Mouse (Mus musculus): Measurements from ENCODE around the gene Adgrl2.

The Adgrl2 gene

DNA sequence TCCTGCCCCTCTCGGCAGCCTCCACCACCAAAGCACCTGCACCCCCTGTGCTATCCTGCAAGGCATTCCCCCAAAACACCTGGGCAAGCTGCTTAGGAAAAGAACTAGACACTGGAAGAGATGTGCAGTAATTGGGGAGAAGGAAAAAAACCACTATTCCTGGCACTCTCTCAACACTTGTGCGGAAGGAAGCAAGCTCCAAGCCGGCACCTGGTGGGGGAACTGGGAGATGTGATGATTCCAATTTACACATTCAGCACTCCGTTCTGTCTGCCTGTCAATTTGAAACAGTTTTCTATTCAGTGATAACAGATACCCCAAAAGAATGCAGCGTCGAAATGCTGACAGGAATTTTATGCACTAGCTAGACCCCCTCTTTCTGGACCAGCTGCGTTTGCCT is 50.9 kb downstream of the Adgrl2 start:
- ChIA-PET POLR2A (interaction anchor here in 1 of 4 experiments (0.7 kb wide), 1 partner anchor 25 kb away, joined by 3 read pairs; no protein-coding TSS in a partner anchor), CTCF (no interaction called here)

DNA sequence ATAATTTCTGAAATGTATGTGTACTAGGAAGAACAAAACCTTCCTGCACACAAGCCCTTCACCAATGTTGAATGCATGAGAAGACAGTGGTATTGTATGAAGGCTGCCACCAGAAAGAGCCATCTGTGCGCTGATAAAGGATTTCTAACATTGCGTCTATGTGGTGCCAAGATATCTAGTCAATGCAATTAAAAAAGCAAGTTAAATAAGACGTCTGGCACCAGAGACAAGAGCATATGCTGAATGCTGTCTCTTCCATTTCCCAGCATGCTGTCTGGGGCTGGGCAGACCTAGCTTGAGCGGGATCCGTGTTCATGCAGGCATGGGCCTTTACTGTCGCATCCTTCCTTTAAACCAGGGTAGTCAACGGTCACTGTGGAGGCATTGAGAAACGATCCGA is 55.3 kb downstream of the Adgrl2 start:
- CTCF ChIA-PET, result no interaction called here
- POLR2A ChIA-PET, result no interaction called here

DNA sequence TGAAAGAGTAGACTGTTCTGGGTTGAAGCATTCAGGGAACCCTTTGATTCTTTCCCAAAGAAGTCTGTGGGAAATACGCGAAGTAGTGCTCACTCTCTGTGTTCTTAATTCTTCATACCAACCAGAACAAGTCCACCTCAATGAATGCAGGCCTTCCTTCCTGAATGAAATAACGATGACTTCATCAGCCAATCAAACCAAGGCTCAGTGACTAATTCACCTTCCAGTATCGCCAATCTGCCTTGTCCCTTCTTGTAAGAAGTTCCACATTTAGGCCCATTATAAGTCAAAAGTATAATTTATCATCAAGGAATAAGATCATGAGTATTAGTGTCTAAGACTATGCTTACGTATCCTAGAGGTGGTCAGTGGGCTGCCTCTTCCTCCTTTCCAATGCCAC is 56.1 kb downstream of the Adgrl2 start:
- CTCF ChIA-PET, result no interaction called here
- POLR2A ChIA-PET, result no interaction called here

DNA sequence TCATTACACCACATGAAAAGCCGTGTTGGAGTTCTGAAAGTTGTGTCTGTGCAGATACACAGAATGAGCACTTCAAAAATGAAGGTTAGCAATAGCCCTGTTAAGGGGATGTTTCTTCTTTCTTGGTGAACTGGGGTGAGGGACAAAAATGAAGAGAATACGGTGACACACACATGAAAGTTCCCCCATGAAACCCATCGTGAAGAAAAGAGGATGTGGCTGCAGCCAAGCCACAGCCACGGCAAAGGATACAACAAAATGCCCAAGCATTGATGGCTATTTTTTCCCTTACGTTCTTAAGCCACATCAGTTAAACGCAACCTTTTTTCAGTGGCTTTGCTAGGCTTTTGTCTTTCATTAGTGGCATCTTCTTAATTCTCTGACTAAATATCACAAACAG is 57.2 kb downstream of the Adgrl2 start:
- ChIA-PET CTCF (no interaction called here), POLR2A (no interaction called here)

DNA sequence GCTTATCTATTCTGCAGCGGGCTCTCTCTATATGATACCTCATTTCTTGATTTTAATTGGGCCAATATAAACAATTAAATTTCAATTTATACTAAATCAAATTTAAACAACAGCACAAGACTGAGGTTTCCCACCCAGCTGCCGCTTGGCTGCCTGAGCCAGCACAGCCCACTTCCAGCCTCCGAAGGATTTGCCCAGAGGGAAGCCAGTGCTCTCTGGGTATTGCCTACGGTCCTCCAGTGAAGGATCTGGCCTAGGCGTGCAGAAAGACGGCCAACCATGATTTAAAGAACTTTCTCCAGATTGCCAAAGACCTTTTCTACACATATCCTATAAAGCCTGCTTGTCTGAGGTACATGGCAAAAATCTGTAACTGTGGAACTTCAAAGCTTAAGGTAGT is 59.4 kb downstream of the Adgrl2 start:
- ChIA-PET POLR2A (interaction anchor here in 1 of 4 experiments (0.6 to 1.2 kb wide), 2 partner anchors 8 to 12 kb away, joined by 3 to 6 read pairs; no protein-coding TSS in a partner anchor), CTCF (no interaction called here)

DNA sequence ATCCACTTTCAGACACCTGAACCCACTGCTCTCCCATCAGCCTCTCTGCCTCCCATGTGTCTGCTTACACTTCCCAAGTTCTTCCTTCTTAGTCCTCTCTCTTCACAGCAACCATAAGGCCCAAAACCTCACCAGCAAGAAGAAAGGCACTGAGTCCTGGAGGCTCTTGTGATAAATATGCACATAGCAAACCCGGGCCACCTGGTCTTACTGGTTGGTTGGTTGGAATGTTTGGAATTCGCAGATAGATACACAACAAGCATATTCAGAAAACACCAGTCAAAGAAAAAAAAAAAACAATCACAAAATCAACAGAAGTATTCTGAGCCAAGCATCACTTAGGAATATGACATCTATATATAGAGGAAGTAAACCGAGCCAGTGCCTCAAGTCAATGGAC is 64.0 kb downstream of the Adgrl2 start:
- CTCF ChIA-PET, result no interaction called here
- POLR2A ChIA-PET, result no interaction called here

DNA sequence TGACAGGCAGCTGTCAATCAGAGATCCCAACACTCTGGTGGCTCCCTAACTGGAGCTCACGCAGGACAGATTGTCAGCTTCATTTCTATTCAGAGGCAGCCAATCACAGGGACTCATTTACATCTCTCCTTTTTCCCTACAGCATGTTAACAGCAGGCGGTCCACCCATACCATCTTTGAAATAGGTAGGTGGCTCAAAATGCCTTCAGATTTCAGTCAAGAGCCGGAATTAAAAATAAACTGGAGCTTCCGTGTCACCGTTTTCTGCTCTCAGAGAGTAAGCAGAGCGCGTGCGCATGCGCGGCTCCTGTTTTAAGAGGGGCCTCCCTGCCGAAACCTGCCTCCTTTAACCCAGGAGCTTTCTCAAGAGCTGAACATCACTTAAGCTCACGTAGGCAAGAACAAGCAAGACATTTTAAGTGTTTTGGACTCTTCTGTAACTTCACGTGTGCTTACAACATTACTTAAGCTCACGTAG is 67.7 kb downstream of the Adgrl2 start:
- ChIA-PET CTCF (no interaction called here), POLR2A (interaction anchor here in 2 of 4 experiments (0.7 to 2.2 kb wide), 6 partner anchors 9 to 1693 kb away, joined by 3 to 6 read pairs (median 3); no protein-coding TSS in a partner anchor)

DNA sequence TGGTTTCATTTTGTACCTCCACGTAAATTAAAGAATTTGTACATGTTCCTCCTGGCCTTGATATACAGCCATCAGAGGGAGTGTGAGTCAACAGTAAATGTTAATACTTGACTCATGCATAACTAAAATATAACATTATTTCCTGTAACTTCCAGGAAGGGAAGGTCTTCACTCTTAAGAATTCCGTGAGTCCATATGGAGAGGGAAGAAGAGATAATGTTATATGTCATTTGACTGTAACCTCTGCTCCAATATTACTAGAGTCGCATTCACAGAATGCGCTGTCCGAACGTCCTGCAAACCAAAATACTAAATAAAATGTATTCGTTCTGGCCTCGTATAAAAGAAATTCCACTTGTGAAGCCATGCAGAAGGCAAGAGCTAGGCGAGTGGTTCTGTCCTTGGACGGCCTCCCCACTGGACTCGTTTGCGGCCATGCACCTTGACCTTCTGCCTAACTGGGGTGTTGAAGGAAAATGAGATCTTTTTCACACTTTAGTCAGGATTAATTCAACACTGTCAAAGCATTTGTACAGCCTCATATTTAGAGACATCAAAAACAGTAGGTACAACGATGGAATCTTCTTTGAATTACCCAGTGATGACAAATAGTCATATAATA is 68.3 kb downstream of the Adgrl2 start:
- ChIA-PET CTCF (no interaction called here), POLR2A (interaction anchor here in 2 of 4 experiments (0.7 to 2.2 kb wide), 6 partner anchors 9 to 1693 kb away, joined by 3 to 6 read pairs (median 3); no protein-coding TSS in a partner anchor)

DNA sequence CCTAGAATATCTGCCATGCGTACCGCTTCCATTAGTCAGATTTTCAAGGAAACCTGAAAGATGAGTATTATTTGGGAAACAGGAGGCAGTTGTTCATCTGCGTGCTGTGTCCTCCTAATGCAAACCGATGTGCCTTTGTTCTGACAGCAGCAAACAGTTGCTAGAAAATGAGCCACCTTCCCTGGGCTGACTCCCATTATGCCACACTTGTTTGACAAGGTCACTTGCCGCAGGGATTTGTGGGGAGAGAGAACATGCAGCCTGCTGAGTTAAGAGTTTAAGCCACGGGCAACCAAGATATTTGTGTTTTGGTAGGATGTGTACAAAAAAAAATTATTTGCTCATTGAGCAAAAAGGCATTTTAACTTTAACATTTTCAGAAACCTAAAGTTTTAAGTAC is 69.5 kb downstream of the Adgrl2 start:
- CTCF ChIA-PET, result no interaction called here
- POLR2A ChIA-PET, result no interaction called here

DNA sequence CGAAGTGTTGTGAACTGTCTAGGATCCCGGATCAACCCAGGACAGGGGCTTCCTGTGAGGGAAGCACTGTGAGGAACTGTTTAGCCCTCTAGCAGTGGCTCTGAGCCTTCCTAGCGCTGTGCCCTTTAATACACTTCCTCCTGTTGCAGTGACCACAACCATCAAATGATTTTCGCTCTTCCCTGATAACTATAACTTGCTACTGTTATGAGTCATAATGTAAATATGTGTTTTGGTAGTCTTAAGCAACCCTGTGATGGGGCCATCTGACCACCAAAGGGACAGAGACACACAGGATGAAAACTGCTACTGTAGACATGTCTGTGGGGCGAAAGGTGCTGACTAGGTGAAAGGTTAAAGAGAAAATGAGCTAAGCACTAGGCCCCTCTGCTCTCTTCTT is 71.9 kb downstream of the Adgrl2 start:
- ChIA-PET CTCF (no interaction called here), POLR2A (no interaction called here)

DNA sequence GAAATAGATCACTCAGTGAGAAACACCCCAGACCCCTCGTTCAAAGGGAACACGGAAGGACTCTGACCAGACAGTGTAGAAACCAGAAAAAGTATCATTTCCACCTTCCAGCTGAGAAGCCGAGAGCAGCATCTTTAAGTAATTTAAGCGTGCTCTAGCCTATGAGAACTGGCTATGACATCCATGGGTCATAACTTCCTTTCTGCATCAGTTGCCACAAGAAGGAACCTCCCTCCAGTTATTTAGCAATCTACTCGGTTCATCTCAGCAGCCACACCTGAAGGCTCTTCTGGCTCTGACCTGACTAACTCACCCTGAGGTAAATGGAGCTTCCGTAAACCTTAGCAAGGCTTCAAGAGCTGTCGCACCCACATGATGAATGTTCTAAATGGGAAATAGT is 72.5 kb downstream of the Adgrl2 start:
- CTCF ChIA-PET, result no interaction called here
- POLR2A ChIA-PET, result no interaction called here

DNA sequence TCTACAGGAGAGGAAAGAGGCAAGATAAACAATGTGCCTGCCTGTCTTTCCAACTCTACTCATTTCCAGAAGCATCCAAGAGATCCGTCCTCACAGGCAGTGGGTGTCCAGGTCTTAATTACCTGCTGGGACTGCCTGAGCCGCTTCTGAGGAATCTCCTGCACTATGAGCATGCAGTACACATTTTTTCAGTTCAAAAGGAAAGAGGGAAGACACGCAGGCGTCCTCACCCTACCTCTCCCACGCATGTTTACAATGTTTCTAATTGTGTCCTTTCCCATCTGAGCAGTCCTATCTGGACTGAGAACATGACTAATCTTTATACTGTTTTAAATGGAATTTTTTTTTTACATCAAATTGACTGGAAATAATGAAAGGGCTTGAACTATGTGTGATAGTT is 74.1 kb downstream of the Adgrl2 start:
- CTCF ChIA-PET, result no interaction called here
- POLR2A ChIA-PET, result no interaction called here

DNA sequence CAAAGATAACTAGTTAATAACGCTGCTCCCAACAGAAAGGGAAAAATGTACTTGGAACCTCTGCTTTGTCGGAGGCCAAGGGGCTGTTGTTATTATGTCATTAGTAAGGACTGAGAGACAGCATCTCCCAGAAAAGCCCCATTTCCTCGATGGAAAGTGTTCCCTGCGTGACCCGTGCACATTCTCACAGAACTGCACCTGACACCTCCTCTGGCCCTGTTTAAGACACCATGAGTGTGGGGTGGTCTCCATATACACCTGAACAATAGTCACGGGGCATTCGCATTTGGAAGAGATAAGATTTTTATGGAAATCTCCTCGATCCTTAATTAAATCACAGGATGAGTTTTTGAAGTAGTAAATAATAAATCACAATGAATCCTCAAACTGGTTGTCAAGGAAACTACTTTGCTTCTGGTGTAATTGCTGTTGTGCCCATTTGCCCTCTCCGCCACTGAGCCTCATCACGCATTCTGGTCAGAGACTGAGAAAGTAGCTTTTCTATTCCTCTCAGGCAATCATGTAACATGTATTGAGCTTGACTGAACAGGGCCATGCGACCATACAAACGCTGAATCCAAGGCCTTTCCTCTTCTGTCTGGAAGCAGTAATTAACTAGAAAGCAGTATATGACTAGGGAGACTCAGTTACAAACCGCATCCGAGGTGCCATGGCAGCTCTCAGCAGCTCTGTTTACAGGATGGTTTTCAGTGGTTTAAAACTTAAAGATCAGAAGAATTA is 77.2 kb downstream of the Adgrl2 start:
- POLR2A ChIA-PET, result interaction anchor here in 1 of 4 experiments (0.9 to 1.3 kb wide), 2 partner anchors 9 to 15 kb away, joined by 3 to 6 read pairs; no protein-coding TSS in a partner anchor
- CTCF ChIA-PET, result no interaction called here

DNA sequence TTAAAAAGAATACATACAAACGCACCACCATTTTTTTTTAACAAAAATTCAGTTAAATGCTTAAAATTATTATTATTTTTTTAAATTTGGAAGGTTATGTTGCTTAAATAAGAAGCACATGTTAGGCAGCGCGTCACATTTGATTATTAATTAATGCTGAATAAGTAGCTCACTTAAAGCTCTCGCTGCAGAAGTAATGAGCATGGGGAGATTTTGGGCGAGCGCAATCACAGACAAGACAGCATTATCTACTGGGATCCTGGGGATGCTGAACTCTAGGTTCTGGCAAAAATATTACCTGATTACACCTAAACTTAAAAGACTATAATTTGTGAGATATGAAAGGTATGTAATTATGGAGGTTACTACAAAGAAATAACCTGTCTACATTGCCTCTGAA is 77.8 kb downstream of the Adgrl2 start:
- ChIA-PET CTCF (no interaction called here), POLR2A (no interaction called here)

DNA sequence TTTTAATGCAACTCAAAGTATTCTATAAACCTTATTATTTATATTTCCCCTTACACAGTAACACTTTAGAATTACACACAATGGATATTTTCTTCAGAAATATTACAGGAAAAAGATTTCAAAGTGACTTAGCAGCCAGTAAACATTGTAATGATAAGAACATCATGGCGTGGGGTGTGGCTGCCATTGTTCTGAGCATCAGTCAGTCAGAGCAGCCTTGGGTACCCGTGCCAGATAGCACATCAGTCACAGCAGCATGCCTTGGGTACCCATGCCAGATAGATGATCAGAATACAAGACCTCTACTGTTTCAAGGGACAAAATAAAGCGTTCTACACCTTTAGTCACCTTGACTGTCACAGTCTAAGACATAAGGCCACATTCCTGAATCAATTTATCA is 82.5 kb downstream of the Adgrl2 start:
- CTCF ChIA-PET, result no interaction called here
- POLR2A ChIA-PET, result interaction anchor here in 1 of 4 experiments (1.5 kb wide), 1 partner anchor 11 kb away, joined by 6 read pairs; no protein-coding TSS in a partner anchor

DNA sequence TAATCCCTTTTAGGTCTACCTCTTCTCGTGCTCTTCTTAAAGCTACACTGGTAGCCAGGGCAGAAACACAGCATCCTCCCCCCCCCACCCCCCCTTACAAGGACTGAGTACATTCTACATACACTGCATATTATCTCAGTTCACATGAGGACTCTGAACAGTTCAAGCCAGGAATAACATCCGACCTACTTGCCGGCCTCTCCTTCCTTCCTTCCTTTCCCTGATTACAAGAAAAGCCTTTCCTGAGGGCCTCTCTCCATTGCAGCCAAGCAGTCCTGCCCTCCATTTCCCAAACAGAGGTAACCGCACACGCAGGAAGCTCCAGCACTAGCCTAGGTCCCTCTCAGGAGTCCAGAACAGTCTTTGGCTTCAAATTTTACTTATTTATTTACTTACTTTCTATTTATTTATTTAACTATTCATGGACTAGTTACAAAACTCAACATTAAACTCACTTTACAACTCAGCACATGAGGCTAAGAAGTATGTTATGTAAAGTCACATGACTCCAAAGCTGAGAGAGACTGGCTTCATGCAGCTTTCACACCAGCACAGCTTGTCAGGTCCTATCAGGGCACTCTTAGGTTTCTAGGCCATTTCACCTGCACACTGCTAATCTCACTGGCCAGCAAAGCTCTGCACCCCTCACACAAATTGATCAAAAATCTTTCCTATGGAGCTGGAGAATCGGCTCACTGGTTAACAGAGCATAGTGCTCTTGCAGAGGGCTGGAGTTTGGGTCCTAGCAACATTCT is 83.2 kb downstream of the Adgrl2 start:
- CTCF ChIA-PET, result no interaction called here

DNA sequence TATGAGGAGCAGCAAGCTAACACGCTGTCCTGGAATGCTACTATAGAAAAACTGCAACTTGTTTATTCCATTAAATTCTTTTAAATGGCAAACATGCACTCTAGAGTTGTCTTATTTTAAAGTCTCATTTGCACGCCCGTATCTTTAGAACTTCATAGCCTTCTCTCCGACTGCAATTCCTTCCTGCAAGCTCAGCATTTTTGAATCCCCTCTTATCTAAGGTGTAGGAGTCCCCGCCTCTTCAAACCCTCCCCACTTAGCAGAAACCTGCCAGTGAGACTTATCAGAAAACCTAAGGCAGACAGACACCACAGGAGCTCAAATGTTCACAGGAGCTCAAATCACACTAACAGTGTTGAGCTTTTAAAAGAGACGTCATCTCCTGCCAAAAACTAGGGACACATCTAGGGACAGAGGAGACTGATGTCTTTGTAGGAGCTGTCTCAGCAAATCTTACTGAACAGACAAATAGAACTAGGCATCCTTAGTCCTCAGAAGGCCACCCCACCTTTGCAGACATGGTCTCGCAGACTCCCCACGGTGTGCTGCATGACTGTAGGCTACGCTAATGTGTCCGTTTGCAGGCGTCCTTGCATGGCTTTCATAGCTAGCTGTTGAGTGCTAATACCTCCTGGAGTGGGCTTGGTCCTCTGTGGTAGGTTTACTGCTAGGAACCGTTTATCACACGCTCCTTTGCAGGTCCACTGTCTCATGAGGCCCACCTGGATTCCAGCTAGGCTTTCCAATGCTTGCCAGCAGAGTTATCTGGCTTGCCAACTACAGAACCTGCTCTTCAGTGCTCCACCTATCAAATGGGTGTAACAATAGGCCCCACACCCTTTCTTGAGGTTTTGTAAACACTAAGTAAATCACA is 84.2 kb downstream of the Adgrl2 start:
- ChIA-PET POLR2A (no interaction called here), CTCF (no interaction called here)

More for the DNA sequence above, 83.2 kb downstream of the Adgrl2 start:
- POLR2A ChIA-PET, result no interaction called here

DNA sequence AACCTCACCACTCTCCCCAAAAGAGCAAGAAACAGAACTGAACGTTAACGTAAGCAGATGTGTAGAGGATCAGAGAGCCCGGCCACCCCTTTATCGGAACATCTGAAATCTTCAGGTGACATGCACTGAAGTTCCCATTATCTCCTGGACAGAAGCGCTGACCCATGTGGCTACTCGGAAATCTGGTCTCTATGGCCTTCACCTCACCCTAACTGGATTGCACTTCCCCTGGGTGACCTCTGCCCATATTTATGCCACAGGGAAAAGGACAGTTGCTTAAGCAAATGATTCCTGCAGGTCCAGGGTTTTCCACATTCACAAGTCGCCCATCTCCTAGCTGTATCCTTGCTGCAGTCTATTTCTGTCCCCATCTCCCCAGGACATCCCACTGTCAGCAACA is 84.9 kb downstream of the Adgrl2 start:
- ChIA-PET POLR2A (no interaction called here), CTCF (no interaction called here)

DNA sequence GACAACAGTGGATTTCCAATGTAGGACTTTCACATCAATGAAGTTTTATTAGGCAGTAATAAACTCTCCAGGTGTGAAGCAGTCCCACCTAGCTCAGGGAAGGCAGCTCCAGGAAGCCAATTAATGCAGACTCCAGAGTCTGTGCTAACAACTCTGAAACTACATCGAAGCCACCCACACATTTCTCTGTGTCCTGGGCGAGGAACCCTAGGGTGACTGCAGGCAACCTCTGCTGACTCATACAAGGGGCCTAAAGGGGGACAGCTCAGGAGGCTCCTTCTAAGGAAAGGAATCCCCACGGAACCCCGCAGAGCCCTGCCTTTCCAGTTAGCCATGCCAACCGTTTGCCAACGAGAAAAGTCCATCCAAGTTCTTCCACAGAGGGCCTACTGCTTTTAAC is 90.5 kb downstream of the Adgrl2 start:
- CTCF ChIA-PET, result no interaction called here
- POLR2A ChIA-PET, result no interaction called here

DNA sequence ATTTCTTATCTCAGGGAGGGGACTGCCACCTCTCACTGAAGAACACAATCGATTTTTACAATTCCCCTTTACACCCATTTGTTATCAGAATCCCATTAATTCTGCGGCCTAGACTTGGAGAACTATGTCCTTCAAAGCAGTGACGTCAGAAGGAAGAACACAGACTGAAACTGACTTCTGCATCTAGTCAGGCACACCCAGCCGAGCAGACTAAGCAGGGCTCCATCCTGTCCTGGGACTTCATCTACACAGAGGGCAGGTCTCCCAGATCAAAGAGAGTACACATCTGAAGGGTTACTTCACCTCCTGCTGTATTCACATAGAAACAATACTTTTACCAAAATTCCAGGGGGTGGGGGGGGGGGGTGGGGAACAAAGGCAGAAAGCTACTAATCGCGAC is 90.9 kb downstream of the Adgrl2 start:
- CTCF ChIA-PET, result no interaction called here

More for the DNA sequence above, 90.9 kb downstream of the Adgrl2 start:
- POLR2A ChIA-PET, result no interaction called here
